In genomic region chr19:54801123-54801742, GRCm38 (mm10) we compare ENCODE assay signal across 19 mouse cellular contexts.
A peak's percentile ranks its signal among the peaks of the same experiment; 100 is the strongest.
DNase-seq lines count a peak whose midpoint lies in the region.
"Had no signal": no experiment of that assay in that cellular context is flagged by ENCODE, and none has a peak within 500 bp of the region (broad histone marks: within the 10 kb centered on the region; RNA-seq: fewer than 3 reads in every experiment).

No protein-coding gene starts in this region.

- peak; percentile 4 for DNase-seq in layer of hippocampus, adult 11-12 months (ENCODE audit: low spot score)
- no peak for DNase-seq in layer of hippocampus, postnatal 25 days (ENCODE audit: extremely low spot score in 1 of 2, low spot score in 1 of 2)
- peak; percentile 39 for DNase-seq in brain, embryonic 18.5 days (ENCODE audit: low read depth, low spot score)
- peak; percentile 8 to 45 for DNase-seq in layer of hippocampus, adult 18-20 months (ENCODE audit: low spot score in 2 of 2)
- peak; percentile 5 for DNase-seq in telencephalon, adult 2 months (ENCODE audit: low read depth, low spot score)
- no peak for DNase-seq in left cerebral cortex, postnatal 25 days (ENCODE audit: low spot score in 2 of 2)
- DNase-seq in urinary bladder, postnatal 4 days (ENCODE audit: low spot score in 2 of 2): no peak
- DNase-seq: adrenal gland, postnatal 25 days; cerebellum, adult 18-20 months; cerebellum, postnatal 14 days; gastrocnemius, postnatal 36 days; heart, adult 2 months; heart, postnatal 36 days; kidney, adult 8-10 months; kidney, postnatal 10 days; liver, postnatal 0 days; lung, postnatal 10 days; retina, postnatal 1 day; thymus, postnatal 14 days had no signal

- intact Hi-C loops in left cerebral cortex, postnatal 25 days (cut with DNase I): no loop called here

Comparison
In these comparisons a context has a peak if more than half of its experiments do, and no peak if none do; other contexts are left out.
1. DNase-seq: peak in layer of hippocampus, adult 11-12 months (single experiment), brain, embryonic 18.5 days (single experiment), layer of hippocampus, adult 18-20 months (2 of 2) and telencephalon, adult 2 months (single experiment); none in layer of hippocampus, postnatal 25 days (0 of 2), left cerebral cortex, postnatal 25 days (0 of 2) and urinary bladder, postnatal 4 days (0 of 2).